Mouse (Mus musculus): ENCODE data around the gene Abhd8. TPM values are rescaled to one million over a fixed set of nuclear protein-coding genes. Genes with fewer than 3 reads are reported as not detected.

Abhd8 gene
- polyA plus RNA-seq, 1 experiment from 2014 or later = 182 TPM

DNA sequence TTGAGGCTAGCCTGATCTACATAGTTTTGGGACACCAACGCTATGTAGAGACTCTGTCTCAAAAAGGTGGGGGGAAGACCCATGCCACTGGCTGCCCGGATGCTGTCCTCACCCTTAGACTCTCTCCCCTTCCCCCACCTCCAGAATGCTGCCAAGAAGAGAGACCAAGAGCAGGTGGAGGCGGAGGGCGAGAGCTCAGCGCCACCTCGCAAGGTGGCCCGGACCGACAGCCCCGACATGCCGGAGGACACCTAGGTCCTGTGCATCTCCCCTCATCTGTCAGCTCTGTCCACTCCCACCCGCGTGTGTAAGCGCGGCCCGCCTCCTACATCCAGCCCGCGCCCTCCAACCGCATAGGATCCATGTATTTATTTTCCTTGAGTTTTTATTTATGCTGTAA is 10.9 kb upstream of the Abhd8 start:
- ATAC-seq = no peak
- no peaks in the 10 kb centered on the region for H3K27me3 ChIP-seq (replicated peaks; ENCODE audit: control insufficient read depth, insufficient read depth, low read length)
- H3K36me3 ChIP-seq (ENCODE audit: control insufficient read depth, insufficient read depth, low read length) = peaks cover 26% of the 10 kb centered on the region
- 93% methylated on average over 18 of the region's 18 CpGs for WGBS
- H3K9me3 ChIP-seq (ENCODE audit: control insufficient read depth, low read length) = no peaks in the 10 kb centered on the region
- peaks cover 26% of the 10 kb centered on the region for H3K4me1 ChIP-seq (ENCODE audit: control insufficient read depth, insufficient read depth, low read depth, low read length)
- no peak overlapping the region for H3K27ac ChIP-seq (ENCODE audit: low read depth, low read length)
- no peak overlapping the region for H3K4me2 ChIP-seq (ENCODE audit: low read length)
- H3K4me3 ChIP-seq (ENCODE audit: low read length) = no peak overlapping the region
- no peak overlapping the region for H3K9ac ChIP-seq (ENCODE audit: low read depth, low read length)

DNA sequence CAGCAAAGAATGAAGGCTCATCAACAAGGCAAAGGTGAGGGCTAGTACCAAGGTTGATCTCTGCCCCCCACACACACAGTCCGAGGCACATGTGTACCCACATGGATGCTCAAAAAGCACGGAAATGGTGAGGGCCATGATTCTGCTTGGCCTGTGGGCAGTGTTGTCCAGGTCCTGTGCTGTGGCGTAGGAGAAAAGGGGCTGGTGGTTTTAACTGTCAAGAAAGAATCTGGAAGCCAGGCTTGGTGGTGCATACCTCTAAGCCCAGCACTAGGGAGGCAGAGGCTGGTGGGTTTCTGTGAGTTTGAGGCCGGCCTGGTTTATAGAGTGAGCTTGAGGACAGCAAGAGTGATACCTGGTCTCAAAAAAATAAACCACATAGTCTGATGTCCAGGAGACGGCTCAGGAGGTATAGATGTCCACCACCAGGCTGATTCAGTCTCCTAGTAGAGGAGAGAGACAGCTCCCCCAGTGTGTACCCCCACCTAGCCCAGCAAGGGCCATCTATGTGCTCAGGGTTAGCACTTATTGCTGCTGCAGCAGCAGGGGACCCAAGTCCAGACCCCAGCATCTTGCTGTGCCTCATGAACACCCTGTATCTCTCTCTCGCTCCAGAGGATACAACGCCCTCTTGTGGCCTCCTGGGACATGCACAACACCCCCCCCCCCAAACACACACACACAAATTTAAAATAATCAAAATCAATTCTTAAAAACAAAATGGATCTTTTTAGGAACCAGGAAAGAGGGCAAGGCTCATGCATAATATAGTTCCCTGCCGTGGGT is 9.3 kb upstream of the Abhd8 start:
- WGBS = 89% methylated on average over 8 of the region's 8 CpGs
- Histone ChIP-seq H3K4me2 (ENCODE audit: low read length) (no peak overlapping the region), H3K9me3 (ENCODE audit: control insufficient read depth, low read length) (no peaks in the 10 kb centered on the region), H3K36me3 (ENCODE audit: control insufficient read depth, insufficient read depth, low read length) (peaks cover 21% of the 10 kb centered on the region), H3K4me1 (ENCODE audit: control insufficient read depth, insufficient read depth, low read depth, low read length) (peaks cover 26% of the 10 kb centered on the region), H3K4me3 (ENCODE audit: low read length) (no peak overlapping the region), H3K27ac (ENCODE audit: low read depth, low read length) (no peak overlapping the region), H3K9ac (ENCODE audit: low read depth, low read length) (no peak overlapping the region), H3K27me3 (replicated peaks; ENCODE audit: control insufficient read depth, insufficient read depth, low read length) (no peaks in the 10 kb centered on the region)
- no peak for ATAC-seq

DNA sequence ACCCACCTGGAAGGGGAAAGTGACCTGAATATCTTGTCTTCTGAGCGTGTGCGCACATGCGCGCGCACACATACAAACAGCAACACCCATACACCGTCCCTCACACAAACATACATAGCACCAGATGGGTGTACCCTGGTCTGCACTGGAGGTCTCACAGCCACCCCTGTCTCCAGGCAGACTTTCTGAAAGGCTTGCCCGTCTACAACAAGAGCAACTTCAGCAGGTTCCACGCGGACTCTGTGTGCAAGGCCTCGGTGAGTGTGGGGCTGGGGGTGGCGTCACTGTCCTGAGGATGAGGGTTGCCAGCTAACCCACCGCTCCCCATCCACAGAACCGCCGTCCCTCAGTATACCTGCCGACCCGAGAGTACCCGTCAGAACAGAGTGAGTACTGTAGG is 8.4 kb upstream of the Abhd8 start:
- ATAC-seq = no peak
- no peak overlapping the region for H3K4me2 ChIP-seq (ENCODE audit: low read length)
- H3K27ac ChIP-seq (ENCODE audit: low read depth, low read length) = no peak overlapping the region
- no peaks in the 10 kb centered on the region for H3K27me3 ChIP-seq (replicated peaks; ENCODE audit: control insufficient read depth, insufficient read depth, low read length)
- no peaks in the 10 kb centered on the region for H3K9me3 ChIP-seq (ENCODE audit: control insufficient read depth, low read length)
- H3K36me3 ChIP-seq (ENCODE audit: control insufficient read depth, insufficient read depth, low read length) = peaks cover 21% of the 10 kb centered on the region
- 95% methylated on average over 17 of the region's 17 CpGs for WGBS
- H3K4me1 ChIP-seq (ENCODE audit: control insufficient read depth, insufficient read depth, low read depth, low read length) = peaks cover 18% of the 10 kb centered on the region
- H3K4me3 ChIP-seq (ENCODE audit: low read length) = no peak overlapping the region
- no peak overlapping the region for H3K9ac ChIP-seq (ENCODE audit: low read depth, low read length)

DNA sequence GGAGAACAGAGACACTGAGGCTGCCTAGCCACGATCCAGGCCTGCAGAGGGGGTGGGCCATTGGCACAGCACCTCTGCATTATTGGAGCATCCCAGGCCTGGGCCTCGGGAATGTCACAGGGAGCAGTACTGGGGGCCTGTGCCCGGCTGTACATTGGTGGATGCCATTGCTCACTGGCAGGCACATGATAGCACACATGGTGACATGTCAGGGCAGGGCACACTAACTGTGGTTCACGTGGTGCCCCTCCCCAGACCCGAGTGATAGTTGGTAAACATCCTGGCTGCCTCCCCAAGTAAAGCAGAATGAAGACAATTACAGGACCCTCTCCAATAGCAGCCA is 7.4 kb upstream of the Abhd8 start:
- Histone ChIP-seq H3K9me3 (ENCODE audit: control insufficient read depth, low read length) (no peaks in the 10 kb centered on the region), H3K36me3 (ENCODE audit: control insufficient read depth, insufficient read depth, low read length) (peaks cover 21% of the 10 kb centered on the region), H3K9ac (ENCODE audit: low read depth, low read length) (no peak overlapping the region), H3K4me2 (ENCODE audit: low read length) (no peak overlapping the region), H3K27me3 (replicated peaks; ENCODE audit: control insufficient read depth, insufficient read depth, low read length) (no peaks in the 10 kb centered on the region), H3K4me1 (ENCODE audit: control insufficient read depth, insufficient read depth, low read depth, low read length) (peaks cover 15% of the 10 kb centered on the region), H3K4me3 (ENCODE audit: low read length) (no peak overlapping the region), H3K27ac (ENCODE audit: low read depth, low read length) (no peak overlapping the region)
- WGBS = 91% methylated on average over 5 of the region's 5 CpGs
- ATAC-seq = no peak

DNA sequence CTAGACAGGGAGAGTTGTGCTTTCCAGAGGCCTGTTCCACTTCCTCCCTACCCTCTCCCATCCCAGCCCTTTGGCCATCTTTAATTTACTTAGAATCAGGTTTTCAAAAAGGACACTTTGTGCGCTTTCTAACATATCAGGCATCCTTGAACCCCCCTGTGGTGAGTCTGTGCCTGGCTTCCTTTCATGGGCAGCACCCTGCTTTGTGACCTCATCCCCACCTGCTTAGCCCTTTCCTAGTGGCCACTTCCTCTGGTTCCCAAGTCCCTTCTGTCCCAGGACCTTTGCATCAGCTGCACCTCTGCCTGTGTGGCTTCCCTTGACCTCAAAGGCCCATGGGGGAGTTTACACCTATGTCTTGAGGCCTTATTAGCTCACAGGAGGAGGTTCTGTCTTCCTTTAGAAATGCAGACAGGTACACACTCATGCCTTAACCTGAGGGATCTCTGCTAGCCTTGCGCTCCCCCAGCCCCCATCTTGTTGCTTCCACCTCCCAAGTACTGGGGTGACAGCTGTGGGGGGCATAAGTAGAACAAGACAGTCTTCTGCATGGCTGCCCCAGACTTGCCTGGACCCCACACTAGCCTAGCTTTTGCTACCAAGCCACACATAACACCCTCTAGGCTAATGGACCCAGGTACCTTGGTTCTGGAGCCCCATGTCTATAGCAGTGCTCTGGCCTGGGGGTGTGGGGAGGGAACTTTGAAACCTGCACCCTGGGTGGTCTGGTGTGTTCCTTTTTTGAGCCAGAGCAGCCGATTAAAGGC is 6.9 kb upstream of the Abhd8 start:
- no peaks in the 10 kb centered on the region for H3K9me3 ChIP-seq (ENCODE audit: control insufficient read depth, low read length)
- ATAC-seq = no peak
- H3K27ac ChIP-seq (ENCODE audit: low read depth, low read length) = no peak overlapping the region
- peaks cover 20% of the 10 kb centered on the region for H3K36me3 ChIP-seq (ENCODE audit: control insufficient read depth, insufficient read depth, low read length)
- peak overlapping the region; percentile 72 for H3K9ac ChIP-seq (ENCODE audit: low read depth, low read length)
- 75% methylated on average over 3 of the region's 3 CpGs for WGBS
- peak overlapping the region; percentile 66 for H3K4me3 ChIP-seq (ENCODE audit: low read length)
- H3K4me1 ChIP-seq (ENCODE audit: control insufficient read depth, insufficient read depth, low read depth, low read length) = peaks cover 17% of the 10 kb centered on the region
- H3K4me2 ChIP-seq (ENCODE audit: low read length) = peak overlapping the region; percentile 69
- H3K27me3 ChIP-seq (replicated peaks; ENCODE audit: control insufficient read depth, insufficient read depth, low read length) = no peaks in the 10 kb centered on the region

DNA sequence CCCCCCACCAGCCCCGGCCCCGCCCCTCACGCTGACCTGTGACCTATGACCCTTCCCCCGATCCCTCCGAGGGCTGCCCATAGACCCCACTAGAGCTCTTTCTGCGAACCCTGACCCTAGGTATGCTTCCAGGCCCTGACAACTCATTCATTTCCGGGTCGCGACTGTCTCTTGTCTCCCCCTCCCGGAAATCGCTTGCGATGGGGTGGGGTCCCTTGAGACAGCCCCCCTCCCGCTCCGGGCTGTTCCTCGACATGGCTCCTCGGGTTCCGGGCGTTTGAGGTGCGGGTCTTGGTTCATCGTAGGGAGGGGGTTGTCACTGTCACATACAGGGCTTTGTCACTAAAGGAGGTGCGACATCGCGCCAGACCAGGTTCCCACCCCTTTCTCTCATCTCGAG is 6.0 kb upstream of the Abhd8 start:
- Histone ChIP-seq H3K36me3 (ENCODE audit: control insufficient read depth, insufficient read depth, low read length) (peaks cover 11% of the 10 kb centered on the region), H3K27ac (ENCODE audit: low read depth, low read length) (peak overlapping the region; percentile 81), H3K4me3 (ENCODE audit: low read length) (peak overlapping the region; percentile 66), H3K9ac (ENCODE audit: low read depth, low read length) (peak overlapping the region; percentile 72), H3K9me3 (ENCODE audit: control insufficient read depth, low read length) (no peaks in the 10 kb centered on the region), H3K4me1 (ENCODE audit: control insufficient read depth, insufficient read depth, low read depth, low read length) (peaks cover 17% of the 10 kb centered on the region), H3K27me3 (replicated peaks; ENCODE audit: control insufficient read depth, insufficient read depth, low read length) (no peaks in the 10 kb centered on the region), H3K4me2 (ENCODE audit: low read length) (peak overlapping the region; percentile 69)
- ATAC-seq = peak; percentile 40
- WGBS = 2% methylated on average over 24 of the region's 24 CpGs

DNA sequence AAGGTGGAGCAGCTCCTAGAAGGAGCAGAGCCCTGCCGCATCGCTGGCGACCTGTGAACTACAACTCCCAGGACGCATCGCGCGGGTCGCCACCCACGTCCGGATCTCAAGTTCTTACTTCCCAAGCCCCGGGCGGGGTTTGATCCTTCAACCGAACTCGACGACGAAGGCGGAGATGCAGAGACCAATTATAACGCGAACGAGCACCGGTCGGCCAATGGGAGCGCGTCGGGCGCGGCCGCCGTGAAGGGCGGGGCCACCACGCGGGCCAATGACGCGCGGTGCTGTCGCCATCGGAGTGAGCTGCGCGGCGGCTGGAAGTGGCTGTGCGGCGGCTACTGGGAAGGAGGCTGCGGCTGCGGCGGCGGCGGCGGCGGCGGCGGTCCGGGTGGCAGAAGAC is 5.5 kb upstream of the Abhd8 start, which contains the start of gene Dda1:
Gene Dda1 (plus strand): TSS at position 284 of the 400 bp plus-strand sequence.
- Histone ChIP-seq H3K9me3 (ENCODE audit: control insufficient read depth, low read length) (no peaks in the 10 kb centered on the region), H3K27me3 (replicated peaks; ENCODE audit: control insufficient read depth, insufficient read depth, low read length) (no peaks in the 10 kb centered on the region), H3K4me3 (ENCODE audit: low read length) (peak within 1 kb of the TSS; percentile 66), H3K9ac (ENCODE audit: low read depth, low read length) (peak within 1 kb of the TSS; percentile 72), H3K27ac (ENCODE audit: low read depth, low read length) (peak within 1 kb of the TSS; percentile 81), H3K36me3 (ENCODE audit: control insufficient read depth, insufficient read depth, low read length) (peaks cover 11% of the 10 kb centered on the region), H3K4me1 (ENCODE audit: control insufficient read depth, insufficient read depth, low read depth, low read length) (peaks cover 22% of the 10 kb centered on the region), H3K4me2 (ENCODE audit: low read length) (peak within 1 kb of the TSS; percentile 69)
- WGBS = under 1% methylated on average over 51 of the region's 52 CpGs
- peak; percentile 91 for ATAC-seq

DNA sequence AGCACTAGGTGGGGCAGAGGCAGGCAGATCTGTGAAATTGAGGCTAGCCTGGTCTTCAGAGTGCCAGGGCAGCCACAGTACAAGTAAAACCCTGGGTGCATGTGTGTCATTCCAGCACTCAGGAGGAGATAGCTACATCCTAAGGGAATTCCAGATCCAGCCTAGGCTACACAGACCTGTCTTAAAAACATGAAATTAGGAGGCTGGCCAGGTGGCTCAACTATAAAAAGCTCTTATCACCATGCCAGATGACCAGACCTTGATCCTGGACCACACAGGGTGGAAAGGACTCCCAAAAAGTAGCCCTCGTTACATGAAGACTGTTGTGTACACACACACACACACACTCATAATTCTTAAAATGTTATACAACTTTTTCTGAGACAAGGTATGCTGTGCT is 4.5 kb upstream of the Abhd8 start:
- Histone ChIP-seq H3K36me3 (ENCODE audit: control insufficient read depth, insufficient read depth, low read length) (peaks cover 9% of the 10 kb centered on the region), H3K4me3 (ENCODE audit: low read length) (no peak overlapping the region), H3K9ac (ENCODE audit: low read depth, low read length) (no peak overlapping the region), H3K27ac (ENCODE audit: low read depth, low read length) (no peak overlapping the region), H3K27me3 (replicated peaks; ENCODE audit: control insufficient read depth, insufficient read depth, low read length) (no peaks in the 10 kb centered on the region), H3K4me2 (ENCODE audit: low read length) (no peak overlapping the region), H3K4me1 (ENCODE audit: control insufficient read depth, insufficient read depth, low read depth, low read length) (peaks cover 24% of the 10 kb centered on the region), H3K9me3 (ENCODE audit: control insufficient read depth, low read length) (no peaks in the 10 kb centered on the region)
- no peak for ATAC-seq
- whole genome bisulfite sequencing = 89% methylated on average over 1 of the region's 1 CpGs

DNA sequence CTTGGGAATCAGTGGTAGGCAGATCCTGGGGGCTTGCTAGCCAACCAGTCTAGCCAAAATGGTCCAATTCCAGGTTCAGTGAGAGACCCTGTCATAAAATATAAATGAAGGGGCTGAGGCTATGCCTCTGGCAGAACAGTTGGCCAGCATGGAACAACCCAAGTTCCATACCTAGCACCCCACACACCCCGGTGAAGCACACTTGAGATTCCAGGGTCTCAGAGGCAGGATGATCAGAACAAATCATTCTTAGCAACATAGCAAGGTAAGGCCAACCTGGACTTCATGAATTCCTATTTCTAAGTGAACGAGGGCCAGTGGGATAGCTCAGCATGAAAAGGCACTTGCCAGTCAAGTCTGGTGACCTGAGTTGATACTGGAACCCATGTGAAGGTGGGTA is 3.7 kb upstream of the Abhd8 start:
- Histone ChIP-seq H3K9me3 (ENCODE audit: control insufficient read depth, low read length) (no peaks in the 10 kb centered on the region), H3K4me1 (ENCODE audit: control insufficient read depth, insufficient read depth, low read depth, low read length) (peaks cover 29% of the 10 kb centered on the region), H3K27me3 (replicated peaks; ENCODE audit: control insufficient read depth, insufficient read depth, low read length) (no peaks in the 10 kb centered on the region), H3K9ac (ENCODE audit: low read depth, low read length) (no peak overlapping the region), H3K4me2 (ENCODE audit: low read length) (no peak overlapping the region), H3K36me3 (ENCODE audit: control insufficient read depth, insufficient read depth, low read length) (peaks cover 5% of the 10 kb centered on the region), H3K4me3 (ENCODE audit: low read length) (no peak overlapping the region), H3K27ac (ENCODE audit: low read depth, low read length) (no peak overlapping the region)
- WGBS = 98% methylated on average over 2 of the region's 2 CpGs
- no peak for ATAC-seq

Measured in hindbrain, embryonic 16.5 days (tissue).